Mouse (Mus musculus) heart, postnatal 25 days (tissue): ENCODE data around the gene Atcay. TPM values are rescaled to one million over a fixed set of nuclear protein-coding genes. Genes with fewer than 3 reads are reported as not detected.
A peak's percentile ranks its signal among the peaks of the same experiment; 100 is the strongest.

Source experiments
- DNase-seq: peaks from one replicate; pipeline ENCODE4 v3.0.0; 2022; ENCODE audit warnings: low spot score
- intact Hi-C: fragments of 180-260 bp; cut with DNase I; formaldehyde crosslinking; loops from one replicate; pipeline ENCODE4 v1.15.1; 2025
- total RNA-seq, 2 experiments: library from RNA; stranded (reverse); gene quantifications; 2 replicates each; pipeline ENCODE4 v1.2.3; 2021

Gene Atcay
- under 1 TPM; 0.05 to 0.06 TPM for total RNA-seq

GRCm38 (mm10) chr10:81230438-81231332 is at the start of gene Atcay:
Gene Atcay, minus strand, starts transcription at chr10:81230833.
- no peak for DNase-seq
- intact Hi-C loops = no loop called here

- DNase-seq = no peak
- intact Hi-C loops = no loop called here
Observed at GRCm38 (mm10) chr10:81279496-81279895, 48.9 kb upstream of the Atcay start.

- no peak for DNase-seq
- intact Hi-C loops = no loop called here
Observed at GRCm38 (mm10) chr10:81277676-81278075, 47.0 kb upstream of the Atcay start.

GRCm38 (mm10) chr10:81273842-81274241 is 43.2 kb upstream of the Atcay start:
- no peak for DNase-seq
- intact Hi-C loops = no loop called here

- no peak for DNase-seq
- intact Hi-C loops = no loop called here
Observed at GRCm38 (mm10) chr10:81272356-81272755, 41.7 kb upstream of the Atcay start.

- intact Hi-C loops = no loop called here
- no peak for DNase-seq
Observed at GRCm38 (mm10) chr10:81268643-81269412, 38.2 kb upstream of the Atcay start.

- intact Hi-C loops = no loop called here
- peak; percentile 76 for DNase-seq
Observed at GRCm38 (mm10) chr10:81268056-81268455, 37.4 kb upstream of the Atcay start.

- intact Hi-C loops = no loop called here
- DNase-seq = peak; percentile 94
Observed at GRCm38 (mm10) chr10:81266211-81267105, 35.8 kb upstream of the Atcay start, which contains the start of the genes Mrpl54 and Apba3. Gene Mrpl54, minus strand, starts transcription at chr10:81266934. Gene Apba3, plus strand, starts transcription at chr10:81266960.

GRCm38 (mm10) chr10:81265540-81265939 is 34.9 kb upstream of the Atcay start:
- intact Hi-C loops = no loop called here
- no peak for DNase-seq

- intact Hi-C loops = no loop called here
- DNase-seq = no peak
Observed at GRCm38 (mm10) chr10:81261025-81261424, 30.4 kb upstream of the Atcay start.

GRCm38 (mm10) chr10:81259225-81259884 is 28.7 kb upstream of the Atcay start:
- DNase-seq = no peak
- intact Hi-C loops = no loop called here

- intact Hi-C loops = no loop called here
- DNase-seq = no peak
Observed at GRCm38 (mm10) chr10:81257158-81258039, 26.8 kb upstream of the Atcay start.

GRCm38 (mm10) chr10:81254886-81255285 is 24.3 kb upstream of the Atcay start:
- no peak for DNase-seq
- intact Hi-C loops = no loop called here

GRCm38 (mm10) chr10:81252424-81253419 is 22.1 kb upstream of the Atcay start, which contains the start of gene Matk:
Gene Matk, plus strand, starts transcription at chr10:81252935.
- intact Hi-C loops = no loop called here
- DNase-seq = no peak

GRCm38 (mm10) chr10:81249442-81249841 is 18.8 kb upstream of the Atcay start:
- intact Hi-C loops = no loop called here
- no peak for DNase-seq

- intact Hi-C loops = no loop called here
- no peak for DNase-seq
Observed at GRCm38 (mm10) chr10:81247804-81248203, 17.2 kb upstream of the Atcay start.

GRCm38 (mm10) chr10:81245166-81245565 is 14.5 kb upstream of the Atcay start:
- intact Hi-C loops = no loop called here
- no peak for DNase-seq
